ENCODE assay signal across 24 mouse cellular contexts in genomic region chr12:83234981-83235380, GRCm38 (mm10).
"Had no signal": no experiment of that assay in that cellular context is flagged by ENCODE, and none has a peak within 500 bp of the region (broad histone marks: within the 10 kb centered on the region; RNA-seq: fewer than 3 reads in every experiment).

No protein-coding gene starts in this region.

- H3K9me3 ChIP-seq: limb, embryonic 10.5 days; limb, embryonic 13.5 days; liver, embryonic 15.5 days; midbrain, embryonic 15.5 days; neural tube, embryonic 15.5 days had no signal

- H3K4me3 ChIP-seq: layer of hippocampus, adult 2 months; limb, embryonic 10.5 days; limb, embryonic 13.5 days; liver, embryonic 12.5 days; liver, embryonic 15.5 days; lung, embryonic 15.5 days; megakaryocyte, embryonic 14.5 days; midbrain, embryonic 15.5 days; neural tube, embryonic 12.5 days; neural tube, embryonic 15.5 days had no signal

- H3K36me3 ChIP-seq: limb, embryonic 10.5 days; limb, embryonic 13.5 days; liver, embryonic 12.5 days; liver, embryonic 15.5 days; lung, embryonic 15.5 days; midbrain, embryonic 15.5 days; neural tube, embryonic 12.5 days; neural tube, embryonic 15.5 days had no signal

- DNase-seq: layer of hippocampus, adult 9-11 months; liver; lung, adult 18-20 months; lung, postnatal 10 days; lung, postnatal 36 days; right cerebral cortex, adult 18-20 months; right cerebral cortex, postnatal 14 days; right cerebral cortex, postnatal 4 days; thymus, adult 2 months; thymus, postnatal 14 days; thymus, postnatal 4 days had no signal

- H3K4me2 ChIP-seq: limb, embryonic 13.5 days; liver, embryonic 12.5 days; liver, embryonic 15.5 days; lung, embryonic 15.5 days; midbrain, embryonic 11.5 days; midbrain, embryonic 15.5 days; neural tube, embryonic 12.5 days; neural tube, embryonic 15.5 days had no signal

- ATAC-seq: intestine, postnatal 0 days; liver, embryonic 12.5 days; midbrain, embryonic 15.5 days had no signal

- H3K27me3 ChIP-seq: limb, embryonic 13.5 days; liver, embryonic 12.5 days; liver, embryonic 15.5 days; lung, embryonic 15.5 days; midbrain, embryonic 15.5 days; neural tube, embryonic 12.5 days; neural tube, embryonic 15.5 days had no signal

- H3K27ac ChIP-seq: layer of hippocampus, adult 2 months; limb, embryonic 10.5 days; limb, embryonic 13.5 days; liver, embryonic 12.5 days; liver, embryonic 15.5 days; lung, embryonic 15.5 days; midbrain, embryonic 15.5 days; neural tube, embryonic 12.5 days; neural tube, embryonic 15.5 days; stomach, postnatal 0 days had no signal

- H3K9ac ChIP-seq: limb, embryonic 13.5 days; liver, embryonic 12.5 days; liver, embryonic 15.5 days; lung, embryonic 15.5 days; midbrain, embryonic 15.5 days; neural tube, embryonic 12.5 days; neural tube, embryonic 15.5 days had no signal

- H3K4me1 ChIP-seq: limb, embryonic 13.5 days; liver, embryonic 12.5 days; liver, embryonic 15.5 days; lung, embryonic 15.5 days; megakaryocyte, embryonic 14.5 days; neural tube, embryonic 15.5 days had no signal
